9 mouse cellular contexts compared by ENCODE assay signal in the genomic region with DNA sequence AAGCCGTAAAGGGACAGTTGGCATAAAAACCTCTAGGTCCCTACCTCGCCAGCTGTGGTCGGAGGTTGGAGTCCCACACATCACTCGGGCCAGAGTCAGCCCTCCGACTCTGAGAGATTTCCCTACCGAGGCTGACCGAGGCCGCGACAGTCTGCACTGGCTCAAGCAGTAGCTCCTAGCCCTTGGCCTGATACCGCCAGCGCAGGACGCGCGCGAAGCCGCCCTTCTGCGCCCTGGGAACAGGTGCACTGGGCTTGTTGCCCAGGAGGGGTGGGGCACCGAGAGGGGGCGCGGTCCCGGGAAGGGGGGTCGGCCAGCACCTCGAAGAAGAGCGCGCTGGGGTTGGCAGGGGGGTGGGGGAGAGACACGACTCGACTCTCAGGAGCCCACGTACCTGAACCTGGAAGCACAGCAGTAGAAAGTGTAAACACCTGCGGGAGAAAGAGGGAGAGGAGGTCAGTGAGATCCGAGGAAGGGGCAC. TPM values are rescaled to one million over a fixed set of nuclear protein-coding genes. Genes with fewer than 3 reads are reported as not detected.
DNase-seq lines count a peak whose midpoint lies in the region; ATAC-seq and TF ChIP-seq lines count a peak whose summit lies in the region.
"Had no signal": no experiment of that assay in that cellular context is flagged by ENCODE, and none has a peak within 500 bp of the region (broad histone marks: within the 10 kb centered on the region; RNA-seq: fewer than 3 reads in every experiment).

No protein-coding gene starts in this region.

- H3K4me1 ChIP-seq in megakaryocyte, embryonic 14.5 days: peaks cover 31% of the 10 kb centered on the region
- peaks cover 41 to 51% of the 10 kb centered on the region in 2 experiments for H3K4me1 ChIP-seq in heart, embryonic 14.5 days (ENCODE audit: control insufficient read depth in 2 of 2, insufficient read depth in 2 of 2, low read length in 2 of 2)
- H3K4me1 ChIP-seq in kidney, postnatal 0 days (replicated peaks; ENCODE audit: insufficient read depth, low read length): peaks cover 6% of the 10 kb centered on the region; the same call in 1 of the 2 replicates
- H3K4me1 ChIP-seq in lung, postnatal 0 days (ENCODE audit: insufficient read depth, low read depth, low read length): no peaks in the 10 kb centered on the region; the same call in 1 of the 2 replicates

- H3K27ac ChIP-seq in heart, embryonic 14.5 days (replicated peaks in 1 of 2; ENCODE audit: control insufficient read depth in 1 of 2, insufficient read depth in 1 of 2, low read depth in 2 of 2, low read length in 2 of 2): peak overlapping the region; percentile 83 to 91
- H3K27ac ChIP-seq in kidney, postnatal 0 days: no peak overlapping the region
- peak overlapping the region; percentile 73 for H3K27ac ChIP-seq in lung, postnatal 0 days (ENCODE audit: low read length)

- no peaks in the 10 kb centered on the region for H3K9me3 ChIP-seq in megakaryocyte, embryonic 14.5 days
- H3K9me3 ChIP-seq in heart, embryonic 14.5 days (ENCODE audit: control insufficient read depth, low read length): no peaks in the 10 kb centered on the region
- no peaks in the 10 kb centered on the region for H3K9me3 ChIP-seq in kidney, postnatal 0 days (replicated peaks; ENCODE audit: low read length)
- H3K9me3 ChIP-seq in lung, postnatal 0 days (ENCODE audit: low read length): no peaks in the 10 kb centered on the region

- TF ChIP-seq EP300 in lung, postnatal 0 days (IDR thresholded peaks at IDR 0.05): no peak

- peaks cover 68% of the 10 kb centered on the region for H3K27me3 ChIP-seq in megakaryocyte, embryonic 14.5 days (replicated peaks)
- H3K27me3 ChIP-seq in heart, embryonic 14.5 days (ENCODE audit: control insufficient read depth, insufficient read depth, low read length): peaks cover 8% of the 10 kb centered on the region; the same call in 1 of the 2 replicates
- H3K27me3 ChIP-seq in kidney, postnatal 0 days (ENCODE audit: insufficient read depth, low read length): no peaks in the 10 kb centered on the region; the same call in 1 of the 2 replicates
- 0 out of 2 replicates have a peak, but pooled peaks cover 8% of the 10 kb centered on the region for H3K27me3 ChIP-seq in lung, postnatal 0 days (replicated peaks; ENCODE audit: insufficient read depth, low read length)

- peak overlapping the region; percentile 59 for H3K9ac ChIP-seq in heart, embryonic 14.5 days (ENCODE audit: low read length)
- H3K9ac ChIP-seq in kidney, postnatal 0 days (ENCODE audit: low read depth, low read length): 0 out of 2 replicates have a peak overlapping the region, but pooled peaks have one; percentile 46
- H3K9ac ChIP-seq in lung, postnatal 0 days (replicated peaks; ENCODE audit: low read depth): no peak overlapping the region

- ATAC-seq in megakaryocyte, adult 5-6 weeks (ENCODE audit: poor library complexity, severe bottlenecking): no peak
- peak; percentile 27 for ATAC-seq in heart, embryonic 14.5 days (ENCODE audit: insufficient number of reproducible peaks, insufficient read depth, low FRiP score, low read depth)
- ATAC-seq in kidney, postnatal 0 days (replicated peaks; ENCODE audit: low FRiP score, low read depth): no peak
- peak; percentile 16 for ATAC-seq in lung, postnatal 0 days

- TF ChIP-seq CTCF in kidney, postnatal 0 days (IDR thresholded peaks at IDR 0.05; ENCODE audit: low read depth): no peak
- no peak for TF ChIP-seq CTCF in lung, postnatal 0 days (IDR thresholded peaks at IDR 0.05)

- peaks cover 26% of the 10 kb centered on the region for H3K36me3 ChIP-seq in megakaryocyte, embryonic 14.5 days (replicated peaks; ENCODE audit: low read length)
- H3K36me3 ChIP-seq in heart, embryonic 14.5 days (ENCODE audit: control insufficient read depth, insufficient read depth, low read length): peaks cover 25% of the 10 kb centered on the region
- peaks cover 14% of the 10 kb centered on the region for H3K36me3 ChIP-seq in kidney, postnatal 0 days (ENCODE audit: insufficient read depth, low read length)
- no peaks in the 10 kb centered on the region; the same call in 1 of the 2 replicates for H3K36me3 ChIP-seq in lung, postnatal 0 days (ENCODE audit: insufficient read depth, low read length)

- peak overlapping the region; percentile 67 for H3K4me2 ChIP-seq in heart, embryonic 14.5 days (ENCODE audit: low read length)
- H3K4me2 ChIP-seq in kidney, postnatal 0 days (ENCODE audit: low read length): peak overlapping the region; percentile 94
- peak overlapping the region; percentile 93 for H3K4me2 ChIP-seq in lung, postnatal 0 days (replicated peaks; ENCODE audit: low read depth, low read length)

- DNase-seq in embryo, embryonic 11.5 days (ENCODE audit: low read depth, low spot score): peak; percentile 19
- no peak for DNase-seq in kidney, postnatal 0 days (ENCODE audit: low spot score)
- peak; percentile 28 for DNase-seq in lung, postnatal 0 days (ENCODE audit: low spot score)
- peak; percentile 29 for DNase-seq in right cerebral cortex, postnatal 25 days
- no peak for DNase-seq in urinary bladder, adult 2 months (ENCODE audit: low spot score)

- 1% methylated on average over 30 of the region's 30 CpGs for WGBS in heart, embryonic 14.5 days
- WGBS in kidney, postnatal 0 days: 2% methylated on average over 30 of the region's 30 CpGs
- WGBS in lung, postnatal 0 days: 2% methylated on average over 29 of the region's 30 CpGs

- peak overlapping the region; percentile 91 for H3K4me3 ChIP-seq in megakaryocyte, embryonic 14.5 days (replicated peaks)
- peak overlapping the region; percentile 54 to 66 for H3K4me3 ChIP-seq in heart, embryonic 14.5 days (ENCODE audit: control insufficient read depth in 1 of 2, insufficient read depth in 1 of 2, low read depth in 1 of 2, low read length in 2 of 2)
- peak overlapping the region; percentile 52 for H3K4me3 ChIP-seq in kidney, postnatal 0 days (replicated peaks; ENCODE audit: low read depth, low read length)
- H3K4me3 ChIP-seq in lung, postnatal 0 days (ENCODE audit: low read depth, low read length): peak overlapping the region; percentile 51

RNA-seq across cellular contexts. Expression of a gene that starts 0.5 kb away (rescaled TPM):
- not detected in 2 replicates for polyA plus RNA-seq in megakaryocyte, embryonic 14.5 days (2012; ENCODE audit: insufficient read depth, low replicate concordance)
- total RNA-seq in megakaryocyte, adult 5-6 weeks (2015): not detected in 2 replicates
- not detected in 2 replicates for total RNA-seq in megakaryocyte, adult 5-6 weeks (2017)
- 7.9 and 9.5 TPM in 2 replicates for polyA plus RNA-seq in heart, embryonic 14.5 days (2014; fragmentation: Nextera tagmentation; extraction: Ambion mirVana)
- polyA plus RNA-seq in kidney, postnatal 0 days (2015; fragmentation: Nextera tagmentation; extraction: Ambion mirVana): 0.54 and 0.76 TPM in 2 replicates
- polyA plus RNA-seq in lung, postnatal 0 days (2015; fragmentation: Nextera tagmentation; extraction: Ambion mirVana): 19.5 and 20.6 TPM in 2 replicates
- polyA plus RNA-seq in urinary bladder, adult 2 months (2012; rRNA removed): 0.88 and 1.2 TPM in 2 replicates

RNA-seq across cellular contexts. Expression of a gene that starts 16.3 kb away (rescaled TPM):
- 6.4 and 137 TPM in 2 replicates for polyA plus RNA-seq in megakaryocyte, embryonic 14.5 days (2012; ENCODE audit: insufficient read depth, low replicate concordance)
- 717 and 796 TPM in 2 replicates for total RNA-seq in megakaryocyte, adult 5-6 weeks (2015)
- total RNA-seq in megakaryocyte, adult 5-6 weeks (2017): 1,083 and 1,097 TPM in 2 replicates
- polyA plus RNA-seq in heart, embryonic 14.5 days (2014; fragmentation: Nextera tagmentation; extraction: Ambion mirVana): 465 and 517 TPM in 2 replicates
- 901 and 905 TPM in 2 replicates for polyA plus RNA-seq in kidney, postnatal 0 days (2015; fragmentation: Nextera tagmentation; extraction: Ambion mirVana)
- polyA plus RNA-seq in lung, postnatal 0 days (2015; fragmentation: Nextera tagmentation; extraction: Ambion mirVana): 277 and 284 TPM in 2 replicates
- 295 and 406 TPM in 2 replicates for polyA plus RNA-seq in urinary bladder, adult 2 months (2012; rRNA removed)

RNA-seq across cellular contexts. Expression of a gene that starts 56.7 kb away (rescaled TPM):
- polyA plus RNA-seq in megakaryocyte, embryonic 14.5 days (2012; ENCODE audit: insufficient read depth, low replicate concordance): not detected in 2 replicates
- not detected in 2 replicates for total RNA-seq in megakaryocyte, adult 5-6 weeks (2015)
- total RNA-seq in megakaryocyte, adult 5-6 weeks (2017): not detected in 2 replicates
- polyA plus RNA-seq in heart, embryonic 14.5 days (2014; fragmentation: Nextera tagmentation; extraction: Ambion mirVana): 0.18 TPM in 1 of 2 replicates, not detected in the other
- polyA plus RNA-seq in kidney, postnatal 0 days (2015; fragmentation: Nextera tagmentation; extraction: Ambion mirVana): not detected in 2 replicates
- polyA plus RNA-seq in lung, postnatal 0 days (2015; fragmentation: Nextera tagmentation; extraction: Ambion mirVana): not detected in 2 replicates
- polyA plus RNA-seq in urinary bladder, adult 2 months (2012; rRNA removed): not detected in 2 replicates
- total RNA-seq: left cerebral cortex, postnatal 14 days had no signal

Comparison
In these comparisons a context has a peak if more than half of its experiments do, and no peak if none do; other contexts are left out.
1. ATAC-seq: peak in heart, embryonic 14.5 days (single experiment) and lung, postnatal 0 days (single experiment); none in megakaryocyte, adult 5-6 weeks (single experiment) and kidney, postnatal 0 days (single experiment).
2. DNase-seq: peak in embryo, embryonic 11.5 days (single experiment), lung, postnatal 0 days (single experiment) and right cerebral cortex, postnatal 25 days (single experiment); none in kidney, postnatal 0 days (single experiment) and urinary bladder, adult 2 months (single experiment).
3. Peak in every context shown above with its lines, with median percentiles within 50 percentile points of each other: H3K4me3 ChIP-seq and H3K4me2 ChIP-seq.